In genomic region chr17:74293687-74294425, GRCm38 (mm10) we compare ENCODE assay signal across 8 mouse cellular contexts. TPM values are rescaled to one million over a fixed set of nuclear protein-coding genes. Genes with fewer than 3 reads are reported as not detected.
DNase-seq lines count a peak whose midpoint lies in the region; ATAC-seq and TF ChIP-seq lines count a peak whose summit lies in the region.

No protein-coding gene starts in this region.

- H3K4me1 ChIP-seq in heart, adult 2 months (ENCODE audit: control insufficient read depth, insufficient read depth, low read length) = peaks cover 2% of the 10 kb centered on the region
- H3K4me1 ChIP-seq in kidney, adult 2 months (ENCODE audit: control insufficient read depth, insufficient read depth, low read length) = no peaks in the 10 kb centered on the region; the same call in 1 of the 2 replicates
- no peaks in the 10 kb centered on the region; the same call in 1 of the 2 replicates for H3K4me1 ChIP-seq in lung, postnatal 0 days (ENCODE audit: insufficient read depth, low read depth, low read length)

- no peak for ATAC-seq in lung, postnatal 0 days

- no peak for TF ChIP-seq POLR2A in brain, embryonic 14.5 days (IDR thresholded peaks at IDR 0.05; ENCODE audit: borderline replicate concordance, extremely low read depth, insufficient read depth, insufficient read length, poor library complexity, severe bottlenecking)
- no peak for TF ChIP-seq POLR2A in heart, adult 2 months (IDR thresholded peaks at IDR 0.05; ENCODE audit: insufficient read depth, low read depth, low read length)
- TF ChIP-seq POLR2A in kidney, adult 2 months (IDR thresholded peaks at IDR 0.05; ENCODE audit: low read depth, low read length) = no peak

- peak; percentile 51 to 63 for DNase-seq in right cerebral cortex, postnatal 10 days (ENCODE audit: low spot score in 2 of 2)
- no peak for DNase-seq in right cerebral cortex, postnatal 25 days
- DNase-seq in brain, embryonic 14.5 days (ENCODE audit: low read depth) = peak; percentile 68
- DNase-seq in heart, adult 2 months = no peak
- peak; percentile 27 for DNase-seq in kidney, adult 2 months
- DNase-seq in lung, postnatal 0 days (ENCODE audit: low spot score) = no peak
- DNase-seq in splenic B cell, adult 2 months (ENCODE audit: low read depth, low spot score) = peak; percentile 31
- DNase-seq in ovary, postnatal 36 days (ENCODE audit: low spot score) = no peak

- peaks cover 3% of the 10 kb centered on the region for H3K79me2 ChIP-seq in heart, adult 2 months (replicated peaks; ENCODE audit: control insufficient read depth, insufficient read depth, low read length)

- no peaks in the 10 kb centered on the region for H3K9me3 ChIP-seq in lung, postnatal 0 days (ENCODE audit: low read length)

- no peak for TF ChIP-seq CTCF in brain, embryonic 14.5 days (IDR thresholded peaks at IDR 0.05; ENCODE audit: borderline replicate concordance, extremely low read depth, insufficient read depth, insufficient read length)
- TF ChIP-seq CTCF in heart, adult 2 months (IDR thresholded peaks at IDR 0.05) = no peak
- TF ChIP-seq CTCF in kidney, adult 2 months (conservative IDR thresholded peaks at IDR 0.05; ENCODE audit: insufficient read depth, insufficient read length, low read depth, low read length) = no peak
- no peak for TF ChIP-seq CTCF in lung, postnatal 0 days (IDR thresholded peaks at IDR 0.05)

- H3K9ac ChIP-seq in heart, adult 2 months (ENCODE audit: low read depth, low read length) = peak overlapping the region; percentile 97
- peak overlapping the region; percentile 84 for H3K9ac ChIP-seq in lung, postnatal 0 days (replicated peaks; ENCODE audit: low read depth)

- H3K27me3 ChIP-seq in heart, adult 2 months (ENCODE audit: control insufficient read depth, insufficient read depth, low read length) = no peaks in the 10 kb centered on the region
- H3K27me3 ChIP-seq in kidney, adult 2 months (replicated peaks; ENCODE audit: control insufficient read depth, insufficient read depth, low read length) = no peaks in the 10 kb centered on the region
- H3K27me3 ChIP-seq in lung, postnatal 0 days (replicated peaks; ENCODE audit: insufficient read depth, low read length) = no peaks in the 10 kb centered on the region
- no peaks in the 10 kb centered on the region for H3K27me3 ChIP-seq in splenic B cell, adult 2 months (ENCODE audit: control insufficient read depth, insufficient read depth, low read length, poor library complexity, severe bottlenecking)

- peak overlapping the region; percentile 83 for H3K27ac ChIP-seq in heart, adult 2 months
- peak overlapping the region; percentile 69 for H3K27ac ChIP-seq in kidney, adult 2 months (ENCODE audit: insufficient read depth, low read depth, low read length)
- H3K27ac ChIP-seq in lung, postnatal 0 days (ENCODE audit: low read length) = peak overlapping the region; percentile 98

- intact Hi-C loops in heart, adult 2 months (cut with DNase I) = loop anchor here (2.0 to 10.0 kb wide), 4 partner anchors 45 to 359 kb away; partner anchors contain the start of gene Spast

- peak overlapping the region; percentile 91 for H3K4me3 ChIP-seq in heart, adult 2 months
- peak overlapping the region; percentile 68 for H3K4me3 ChIP-seq in kidney, adult 2 months (ENCODE audit: insufficient read depth, low read depth, low read length)
- peak overlapping the region; percentile 94 for H3K4me3 ChIP-seq in lung, postnatal 0 days (ENCODE audit: low read depth, low read length)

- TF ChIP-seq EP300 in heart, adult 2 months (IDR thresholded peaks at IDR 0.05; ENCODE audit: insufficient read depth, low read depth, low read length) = no peak
- no peak for TF ChIP-seq EP300 in lung, postnatal 0 days (IDR thresholded peaks at IDR 0.05)

- 2% methylated on average over 18 of the region's 18 CpGs for WGBS in heart, adult 2 months
- WGBS in kidney, adult 2 months = 3% methylated on average over 18 of the region's 18 CpGs
- WGBS in lung, postnatal 0 days = 2% methylated on average over 18 of the region's 18 CpGs

- H3K4me2 ChIP-seq in lung, postnatal 0 days (replicated peaks; ENCODE audit: low read depth, low read length) = peak overlapping the region; percentile 87

- peaks cover 5% of the 10 kb centered on the region for H3K36me3 ChIP-seq in heart, adult 2 months (ENCODE audit: control insufficient read depth, insufficient read depth, low read length)
- H3K36me3 ChIP-seq in kidney, adult 2 months (ENCODE audit: control insufficient read depth, insufficient read depth, low read length) = no peaks in the 10 kb centered on the region
- H3K36me3 ChIP-seq in lung, postnatal 0 days (ENCODE audit: insufficient read depth, low read length) = no peaks in the 10 kb centered on the region
- H3K36me3 ChIP-seq in splenic B cell, adult 2 months (ENCODE audit: control insufficient read depth, insufficient read depth, low read length, poor library complexity, severe bottlenecking) = no peaks in the 10 kb centered on the region; the same call in 1 of the 2 replicates

RNA-seq across cellular contexts. Expression of gene Memo1, which starts 1.5 kb away (rescaled TPM):
- 67.6 and 94.2 TPM in 2 replicates for polyA plus RNA-seq in brain, embryonic 14.5 days (2012; rRNA removed)
- 10 to 100 TPM; 56.7 to 66.7 TPM for total RNA-seq in heart, adult 2 months (2021)
- polyA plus RNA-seq in heart, adult 2 months (2012; rRNA removed) = 70.8 and 77.6 TPM in 2 replicates
- polyA plus RNA-seq in kidney, adult 2 months (2012; rRNA removed) = 38.7 and 43.1 TPM in 2 replicates
- polyA plus RNA-seq in lung, postnatal 0 days (2015; fragmentation: Nextera tagmentation; extraction: Ambion mirVana) = 54.2 and 56.3 TPM in 2 replicates

RNA-seq across cellular contexts. Expression of gene Dpy30, which starts 29.9 kb away (rescaled TPM):
- 111 and 135 TPM in 2 replicates for polyA plus RNA-seq in brain, embryonic 14.5 days (2012; rRNA removed)
- total RNA-seq in heart, adult 2 months (2021) = 10 to 100 TPM; 39.5 to 47.3 TPM
- polyA plus RNA-seq in heart, adult 2 months (2012; rRNA removed) = 34.6 and 47.3 TPM in 2 replicates
- 38.1 and 57.3 TPM in 2 replicates for polyA plus RNA-seq in kidney, adult 2 months (2012; rRNA removed)
- polyA plus RNA-seq in lung, postnatal 0 days (2015; fragmentation: Nextera tagmentation; extraction: Ambion mirVana) = 149 and 165 TPM in 2 replicates

RNA-seq across cellular contexts. Expression of gene Spast, which starts 44.9 kb away (rescaled TPM):
- polyA plus RNA-seq in brain, embryonic 14.5 days (2012; rRNA removed) = 64.6 and 81.7 TPM in 2 replicates
- 10 to 100 TPM; 29.2 to 33.5 TPM for total RNA-seq in heart, adult 2 months (2021)
- polyA plus RNA-seq in heart, adult 2 months (2012; rRNA removed) = 4.2 and 8.3 TPM in 2 replicates
- polyA plus RNA-seq in kidney, adult 2 months (2012; rRNA removed) = 3.5 and 4.2 TPM in 2 replicates
- polyA plus RNA-seq in lung, postnatal 0 days (2015; fragmentation: Nextera tagmentation; extraction: Ambion mirVana) = 10.1 and 12.7 TPM in 2 replicates

Comparison
In these comparisons a context has a peak if more than half of its experiments do, and no peak if none do; other contexts are left out.
1. DNase-seq: peak in right cerebral cortex, postnatal 10 days (2 of 2), brain, embryonic 14.5 days (single experiment), kidney, adult 2 months (single experiment) and splenic B cell, adult 2 months (single experiment); none in right cerebral cortex, postnatal 25 days (single experiment), heart, adult 2 months (0 of 2), lung, postnatal 0 days (single experiment) and ovary, postnatal 36 days (single experiment).
2. Peak in every context shown above with its lines, with median percentiles within 50 percentile points of each other: H3K27ac ChIP-seq and H3K4me3 ChIP-seq.